Mouse (Mus musculus) midbrain, postnatal 0 days (tissue): ENCODE data around the gene Arhgef19. TPM values are rescaled to one million over a fixed set of nuclear protein-coding genes. Genes with fewer than 3 reads are reported as not detected.

Experiments used
- ATAC-seq: fragments of 200-750 bp; cut with Nextera tagmentation; 2 replicates; pipeline ENCODE4 v1.8.0; 2017; ENCODE audit warnings: moderate number of reproducible peaks, mild to moderate bottlenecking, moderate TSS enrichment, moderate library complexity; ENCODE audit not compliant: low FRiP score
- DNase-seq: peaks from one replicate; pipeline ENCODE4 v3.0.0-alpha.2; 2015; ENCODE audit warnings: low spot score
- H3K27ac ChIP-seq: fragments of 300-500 bp; sonication (generic); 2 replicates; pipeline ENCODE4 v1.5.1; 2014; ENCODE audit warnings: low read depth, mild to moderate bottlenecking, low read length, mixed read lengths
- H3K27me3 ChIP-seq: fragments of 300-500 bp; sonication (generic); 2 replicates; pipeline ENCODE4 v1.6.1; 2014; ENCODE audit warnings: low read length, control low read depth, mixed read lengths; ENCODE audit not compliant: insufficient read depth
- H3K36me3 ChIP-seq: fragments of 300-500 bp; sonication (generic); 2 replicates; pipeline ENCODE4 v1.6.1; 2014; ENCODE audit warnings: low read length, control low read depth, mixed read lengths; ENCODE audit not compliant: insufficient read depth
- H3K4me1 ChIP-seq: fragments of 300-500 bp; sonication (generic); 2 replicates; pipeline ENCODE4 v1.6.1; 2014; ENCODE audit warnings: mild to moderate bottlenecking, control low read depth, antibody characterized with exemption, low read length, mixed read lengths; ENCODE audit not compliant: insufficient read depth
- H3K4me2 ChIP-seq: fragments of 300-500 bp; sonication (generic); 2 replicates; pipeline ENCODE4 v1.6.1; 2014; ENCODE audit warnings: low read depth, mild to moderate bottlenecking, low read length, mixed read lengths; ENCODE audit not compliant: poor library complexity, severe bottlenecking
- H3K4me3 ChIP-seq: fragments of 300-500 bp; sonication (generic); 2 replicates; pipeline ENCODE4 v1.5.1; 2014; ENCODE audit warnings: low read depth, mild to moderate bottlenecking, low read length, moderate library complexity
- H3K9ac ChIP-seq: fragments of 300-500 bp; sonication (generic); replicated peaks from 2 replicates; pipeline ENCODE4 v1.6.1; 2014; ENCODE audit warnings: mild to moderate bottlenecking, low read length, moderate library complexity, mixed read lengths; ENCODE audit not compliant: poor library complexity, severe bottlenecking
- H3K9me3 ChIP-seq: fragments of 300-500 bp; sonication (generic); 2 replicates; pipeline ENCODE4 v1.6.1; 2016; ENCODE audit warnings: low read length, control low read depth
- CTCF ChIP-seq: IDR thresholded peaks from 2 replicates; pipeline ENCODE4 v1.5.1; 2016; ENCODE audit warnings: antibody characterized with exemption, mild to moderate bottlenecking
- WGBS: fragments of 180-500 bp; shearing (Covaris S2); extraction: QIAGEN DNeasy Blood & Tissue Kit; methylation state at CpG from one replicate; pipeline ENCODE4 v1.1.7; 2014; 5-methylcytosine and 5-hydroxymethylcytosine counted together
- polyA plus RNA-seq: library from polyadenylated mRNA; unstranded; fragments of >200 nt; fragmentation: Nextera tagmentation; extraction: Ambion mirVana; gene quantifications from 2 replicates; pipeline ENCODE4 v1.2.1, GENCODE M21; 2015
- total RNA-seq: library from RNA; depleted of rRNA; stranded (reverse); fragments of >200 nt; gene quantifications from 2 replicates; pipeline ENCODE4 v1.2.3, GENCODE M21; 2014

Arhgef19 gene
- total and polyA plus RNA-seq, 2 experiments from 2014 or later, result 1.3 TPM

DNA sequence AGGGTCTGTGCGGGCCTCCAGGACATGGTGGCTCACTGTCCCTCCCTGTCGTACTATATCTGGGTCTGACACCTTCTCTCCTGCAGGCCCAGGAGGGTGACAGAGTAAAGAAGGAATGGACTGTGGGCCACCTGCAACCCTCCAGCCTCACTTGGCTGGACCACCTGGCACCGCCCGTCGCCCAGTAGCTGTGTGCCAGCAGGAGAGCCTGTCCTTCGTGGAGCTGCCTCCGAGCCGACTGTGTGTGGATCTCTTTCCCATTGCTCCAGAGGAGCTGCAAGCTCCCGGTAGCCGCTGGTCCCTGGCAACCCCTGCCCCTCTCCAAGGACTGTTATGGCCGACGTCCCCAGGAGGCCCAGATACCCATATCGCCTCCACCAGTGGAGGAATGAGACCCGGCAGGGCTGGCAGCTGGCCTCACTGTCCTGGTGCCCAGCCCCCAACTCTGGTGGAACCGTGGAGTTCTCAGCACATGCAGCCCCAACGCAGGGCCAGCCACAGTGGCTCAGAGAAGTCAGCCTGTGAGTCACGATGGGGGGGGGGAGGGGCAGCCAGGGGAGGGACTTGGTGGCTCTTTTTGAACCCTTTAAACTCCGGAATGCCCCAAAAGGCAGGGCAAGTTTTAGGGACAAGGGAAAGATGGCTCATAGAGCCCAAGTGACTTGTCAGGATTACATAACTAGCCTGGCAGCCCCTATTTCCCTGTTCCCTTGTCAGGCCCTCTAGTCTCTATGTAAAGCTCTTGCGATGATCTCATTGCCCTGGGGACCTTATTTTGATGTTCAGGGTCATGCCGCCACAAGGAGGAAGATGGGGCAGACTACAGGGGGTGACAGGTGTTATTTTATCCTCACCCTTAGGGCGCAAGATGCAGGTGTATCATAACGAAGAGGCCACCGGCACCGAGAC lies 7.0 kb downstream of the Arhgef19 start:
- TF ChIP-seq CTCF, result no peak
- Histone ChIP-seq H3K4me2 (peak overlapping the region; percentile 52), H3K4me3 (no peak overlapping the region), H3K27me3 (peaks cover 39% of the 10 kb centered on the region), H3K9ac (no peak overlapping the region), H3K9me3 (no peaks in the 10 kb centered on the region), H3K4me1 (0 out of 2 replicates have a peak, but pooled peaks cover 7% of the 10 kb centered on the region), H3K27ac (no peak overlapping the region), H3K36me3 (no peaks in the 10 kb centered on the region)
- no peak for DNase-seq
- 23% methylated on average over 24 of the region's 24 CpGs for WGBS
- ATAC-seq, result no peak

DNA sequence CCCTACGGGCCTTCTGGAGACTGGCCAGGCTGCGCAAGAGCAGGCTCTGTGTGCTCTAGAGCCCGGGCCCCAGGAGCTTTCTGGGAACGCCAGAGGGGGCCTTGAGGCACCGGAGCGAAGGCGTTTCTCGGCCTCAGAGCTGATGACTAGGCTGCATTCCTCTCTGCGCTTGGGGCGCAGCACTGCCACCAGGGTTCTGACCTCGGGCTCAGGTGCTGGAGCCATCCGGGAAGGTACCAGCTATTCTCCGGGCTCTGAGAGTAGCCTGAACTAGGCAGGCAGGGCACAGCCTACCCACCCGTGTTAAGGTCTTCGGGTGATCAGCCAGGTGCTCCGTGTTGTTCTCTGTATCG lies 7.7 kb downstream of the Arhgef19 start:
- Histone ChIP-seq H3K4me2 (peak overlapping the region; percentile 52), H3K4me3 (no peak overlapping the region), H3K27ac (no peak overlapping the region), H3K36me3 (no peaks in the 10 kb centered on the region), H3K9ac (no peak overlapping the region), H3K9me3 (no peaks in the 10 kb centered on the region), H3K27me3 (peaks cover 32% of the 10 kb centered on the region), H3K4me1 (0 out of 2 replicates have a peak, but pooled peaks cover 7% of the 10 kb centered on the region)
- DNase-seq, result no peak
- ATAC-seq, result no peak
- 3% methylated on average over 17 of the region's 17 CpGs for WGBS
- TF ChIP-seq CTCF, result no peak

DNA sequence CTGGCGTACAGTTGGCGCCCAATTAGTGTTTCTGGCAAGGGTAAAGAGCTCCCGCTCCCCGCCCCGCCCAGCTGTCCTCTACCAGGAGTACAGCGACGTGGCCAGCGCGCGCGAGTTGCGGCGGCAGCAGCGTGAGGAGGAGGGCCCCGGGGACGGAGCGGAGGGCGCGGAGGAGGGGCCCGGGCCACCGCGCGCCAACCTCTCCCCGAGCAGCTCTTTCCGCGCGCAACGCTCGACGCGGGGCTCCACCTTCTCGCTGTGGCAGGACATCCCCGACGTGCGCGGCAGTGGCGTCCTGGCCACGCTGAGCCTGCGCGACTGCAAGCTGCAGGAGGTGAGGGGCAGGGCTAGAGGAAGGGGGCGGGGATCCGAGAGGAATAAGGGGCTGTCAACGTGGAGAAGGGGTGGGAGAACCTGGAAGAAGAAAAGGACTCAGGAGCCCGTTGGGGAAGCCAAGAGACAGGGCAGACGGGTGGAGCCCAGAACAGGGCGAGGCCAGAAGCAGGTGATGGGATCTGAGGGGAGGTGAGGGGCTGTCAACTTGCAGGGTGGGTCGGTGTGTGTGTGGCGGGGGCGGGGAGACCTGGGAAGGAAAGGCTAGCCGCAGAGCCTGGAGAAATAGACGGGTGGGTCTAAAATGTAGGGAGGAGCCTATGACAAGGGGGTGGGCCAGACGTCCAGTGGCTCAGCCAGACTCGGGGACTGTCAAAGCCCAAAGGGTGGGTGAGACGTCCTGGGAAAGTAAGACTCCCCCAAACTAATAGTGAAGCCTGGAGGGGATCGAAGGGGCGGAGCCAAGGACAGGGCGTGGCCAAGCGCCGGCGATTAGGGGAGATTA lies 8.7 kb downstream of the Arhgef19 start:
- WGBS, result 1% methylated on average over 58 of the region's 60 CpGs
- peak overlapping the region; percentile 36 for H3K4me3 ChIP-seq
- H3K9me3 ChIP-seq, result no peaks in the 10 kb centered on the region
- 0 out of 2 replicates have a peak overlapping the region, but pooled peaks have one; percentile 13 for H3K9ac ChIP-seq
- H3K27ac ChIP-seq, result no peak overlapping the region
- peaks cover 29% of the 10 kb centered on the region for H3K27me3 ChIP-seq
- 0 out of 2 replicates have a peak, but pooled peaks cover 7% of the 10 kb centered on the region for H3K4me1 ChIP-seq
- ATAC-seq, result 0 out of 2 replicates have a peak, but pooled peaks have one; percentile 17
- no peak for DNase-seq
- no peak for TF ChIP-seq CTCF
- peak overlapping the region; percentile 52 for H3K4me2 ChIP-seq
- H3K36me3 ChIP-seq, result no peaks in the 10 kb centered on the region

DNA sequence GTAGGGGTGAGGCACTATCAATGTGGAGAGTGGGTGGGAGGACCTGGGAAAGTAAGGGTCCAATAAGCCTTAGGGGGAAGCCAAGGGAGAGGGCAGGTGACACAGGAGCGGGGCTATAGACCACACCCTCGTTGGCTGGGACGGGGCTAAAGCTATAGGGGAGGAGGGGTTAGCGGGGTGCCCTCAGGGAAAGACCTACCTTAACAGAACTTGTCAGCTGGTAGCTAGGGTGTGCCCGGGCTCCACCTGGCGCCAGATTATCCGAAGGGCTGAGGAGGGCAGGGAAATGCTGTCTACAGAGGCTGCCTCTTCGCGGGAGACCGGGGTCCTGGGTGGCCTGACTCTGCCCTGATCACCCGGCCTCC lies 9.3 kb downstream of the Arhgef19 start:
- Histone ChIP-seq H3K9ac (no peak overlapping the region), H3K4me1 (0 out of 2 replicates have a peak, but pooled peaks cover 7% of the 10 kb centered on the region), H3K36me3 (no peaks in the 10 kb centered on the region), H3K4me2 (no peak overlapping the region), H3K27me3 (peaks cover 29% of the 10 kb centered on the region), H3K9me3 (no peaks in the 10 kb centered on the region), H3K27ac (no peak overlapping the region), H3K4me3 (peak overlapping the region; percentile 36; the same call in 1 of the 2 replicates)
- WGBS, result 8% methylated on average over 11 of the region's 11 CpGs
- no peak for TF ChIP-seq CTCF
- ATAC-seq (no peak), DNase-seq (no peak)

DNA sequence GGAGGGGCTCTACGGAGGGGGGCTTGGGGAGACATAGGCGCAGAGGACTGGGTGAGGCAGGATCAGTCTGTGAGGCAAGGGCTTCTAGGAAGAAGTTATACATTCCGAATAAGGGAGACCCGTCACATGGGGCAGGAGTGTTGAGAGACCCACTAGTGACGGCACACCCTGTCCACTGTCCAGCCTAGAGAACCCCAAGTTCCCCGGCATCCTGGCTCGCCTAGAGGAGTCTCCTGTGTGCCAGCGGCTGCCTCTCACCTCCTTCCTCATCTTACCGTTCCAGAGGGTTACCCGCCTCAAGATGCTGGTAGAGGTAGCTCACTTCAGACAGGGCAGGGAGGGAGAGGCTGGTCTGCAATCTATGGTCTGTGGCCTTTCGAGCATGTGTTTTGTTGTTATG lies 10.1 kb downstream of the Arhgef19 start:
- Histone ChIP-seq H3K9me3 (no peaks in the 10 kb centered on the region), H3K27ac (no peak overlapping the region), H3K4me3 (no peak overlapping the region), H3K36me3 (no peaks in the 10 kb centered on the region), H3K9ac (no peak overlapping the region), H3K4me2 (no peak overlapping the region), H3K27me3 (peaks cover 26% of the 10 kb centered on the region), H3K4me1 (0 out of 2 replicates have a peak, but pooled peaks cover 7% of the 10 kb centered on the region)
- DNase-seq, result no peak
- TF ChIP-seq CTCF, result no peak
- no peak for ATAC-seq
- WGBS, result 75% methylated on average over 11 of the region's 11 CpGs
